ENCODE assay signal across 8 mouse cellular contexts in genomic region chr12:103532649-103533395, GRCm38 (mm10). TPM values are rescaled to one million over a fixed set of nuclear protein-coding genes. Genes with fewer than 3 reads are reported as not detected.
DNase-seq lines count a peak whose midpoint lies in the region; ATAC-seq lines count a peak whose summit lies in the region.

No protein-coding gene starts in this region.

- H3K4me1 ChIP-seq in erythroblast, embryonic 14.5 days (ENCODE audit: control insufficient read depth), result peaks cover 11% of the 10 kb centered on the region
- H3K4me1 ChIP-seq in embryonic facial prominence, embryonic 13.5 days, result peaks cover 6% of the 10 kb centered on the region; the same call in 1 of the 2 replicates
- peaks cover 2 to 6% of the 10 kb centered on the region in 2 experiments; a peak in 1 of 4 replicates for H3K4me1 ChIP-seq in heart, embryonic 14.5 days (ENCODE audit: control insufficient read depth in 2 of 2, insufficient read depth in 2 of 2, low read length in 2 of 2)
- H3K4me1 ChIP-seq in midbrain, embryonic 12.5 days, result peaks cover 8% of the 10 kb centered on the region

- no peak overlapping the region for H3K27ac ChIP-seq in embryonic facial prominence, embryonic 13.5 days
- H3K27ac ChIP-seq in heart, embryonic 14.5 days (replicated peaks in 1 of 2; ENCODE audit: control insufficient read depth in 1 of 2, insufficient read depth in 1 of 2, low read depth in 2 of 2, low read length in 2 of 2), result no peak overlapping the region
- peak overlapping the region; percentile 54 for H3K27ac ChIP-seq in midbrain, embryonic 12.5 days (replicated peaks)

- peak; percentile 35 for DNase-seq in ZHBTc4 (ENCODE audit: low read depth, low spot score)
- DNase-seq in kidney, postnatal 4 days, result peak; percentile 39 to 55
- peak; percentile 12 to 13 for DNase-seq in thymus, postnatal 36 days

- WGBS in embryonic facial prominence, embryonic 13.5 days, result under 1% methylated on average over 35 of the region's 44 CpGs
- WGBS in heart, embryonic 14.5 days, result 2% methylated on average over 35 of the region's 44 CpGs
- WGBS in midbrain, embryonic 12.5 days, result under 1% methylated on average over 44 of the region's 44 CpGs

- H3K4me2 ChIP-seq in embryonic facial prominence, embryonic 13.5 days, result peak overlapping the region; percentile 92
- H3K4me2 ChIP-seq in heart, embryonic 14.5 days (ENCODE audit: low read length), result peak overlapping the region; percentile 99
- peak overlapping the region; percentile 86 for H3K4me2 ChIP-seq in midbrain, embryonic 12.5 days (replicated peaks)

- H3K4me3 ChIP-seq in erythroblast, embryonic 14.5 days (replicated peaks), result peak overlapping the region; percentile 53
- H3K4me3 ChIP-seq in embryonic facial prominence, embryonic 13.5 days, result peak overlapping the region; percentile 71
- peak overlapping the region; percentile 65 to 68 for H3K4me3 ChIP-seq in heart, embryonic 14.5 days (ENCODE audit: control insufficient read depth in 1 of 2, insufficient read depth in 1 of 2, low read depth in 1 of 2, low read length in 2 of 2)
- peak overlapping the region; percentile 69 for H3K4me3 ChIP-seq in midbrain, embryonic 12.5 days

- ATAC-seq in erythroblast, adult 5-6 weeks (replicated peaks; ENCODE audit: low FRiP score, poor library complexity, severe bottlenecking), result no peak
- peak; percentile 44; the same call in 1 of the 2 replicates for ATAC-seq in embryonic facial prominence, embryonic 13.5 days (ENCODE audit: insufficient number of reproducible peaks, insufficient read depth, low FRiP score, low TSS enrichment, low read depth)
- ATAC-seq in heart, embryonic 14.5 days (ENCODE audit: insufficient number of reproducible peaks, insufficient read depth, low FRiP score, low read depth), result peak; percentile 27; the same call in 1 of the 2 replicates
- peak; percentile 74 for ATAC-seq in midbrain, embryonic 12.5 days (ENCODE audit: low FRiP score, low read depth)

- peak overlapping the region; percentile 82 for H3K9ac ChIP-seq in embryonic facial prominence, embryonic 13.5 days
- H3K9ac ChIP-seq in heart, embryonic 14.5 days (ENCODE audit: low read length), result peak overlapping the region; percentile 74
- peak overlapping the region; percentile 67 for H3K9ac ChIP-seq in midbrain, embryonic 12.5 days (replicated peaks)

- peaks cover 5% of the 10 kb centered on the region; the same call in 1 of the 2 replicates for H3K9me3 ChIP-seq in erythroblast, embryonic 14.5 days (ENCODE audit: control insufficient read depth, low read length)
- H3K9me3 ChIP-seq in embryonic facial prominence, embryonic 13.5 days, result no peaks in the 10 kb centered on the region
- no peaks in the 10 kb centered on the region for H3K9me3 ChIP-seq in heart, embryonic 14.5 days (ENCODE audit: control insufficient read depth, low read length)
- H3K9me3 ChIP-seq in midbrain, embryonic 12.5 days, result no peaks in the 10 kb centered on the region

- H3K27me3 ChIP-seq in erythroblast, embryonic 14.5 days (ENCODE audit: control insufficient read depth), result peaks cover 25% of the 10 kb centered on the region
- peaks cover 16% of the 10 kb centered on the region for H3K27me3 ChIP-seq in embryonic facial prominence, embryonic 13.5 days
- peaks cover 22% of the 10 kb centered on the region for H3K27me3 ChIP-seq in heart, embryonic 14.5 days (ENCODE audit: control insufficient read depth, insufficient read depth, low read length)
- H3K27me3 ChIP-seq in midbrain, embryonic 12.5 days, result peaks cover 18% of the 10 kb centered on the region; the same call in 1 of the 2 replicates

- H3K36me3 ChIP-seq in erythroblast, embryonic 14.5 days (ENCODE audit: control insufficient read depth), result no peaks in the 10 kb centered on the region
- H3K36me3 ChIP-seq in embryonic facial prominence, embryonic 13.5 days, result no peaks in the 10 kb centered on the region
- H3K36me3 ChIP-seq in heart, embryonic 14.5 days (ENCODE audit: control insufficient read depth, insufficient read depth, low read length), result no peaks in the 10 kb centered on the region
- H3K36me3 ChIP-seq in midbrain, embryonic 12.5 days, result no peaks in the 10 kb centered on the region

RNA-seq across cellular contexts. Expression of gene Ppp4r4, which starts 0.7 kb away (rescaled TPM):
- not detected in 2 replicates for polyA plus RNA-seq in erythroblast, embryonic 14.5 days (2012)
- total RNA-seq in erythroblast, adult 5-6 weeks (2015; ENCODE audit: low replicate concordance), result not detected in 2 replicates
- 0.42 TPM in 1 of 2 replicates, not detected in the other for total RNA-seq in erythroblast, adult 5-6 weeks (2017; ENCODE audit: low replicate concordance)
- 2.8 and 2.9 TPM in 2 replicates for polyA plus RNA-seq in embryonic facial prominence, embryonic 13.5 days (2015; fragmentation: Nextera tagmentation; extraction: Ambion mirVana)
- polyA plus RNA-seq in heart, embryonic 14.5 days (2014; fragmentation: Nextera tagmentation; extraction: Ambion mirVana), result 0.19 and 0.26 TPM in 2 replicates
- 2.9 and 3.2 TPM in 2 replicates for polyA plus RNA-seq in midbrain, embryonic 12.5 days (2016; fragmentation: Nextera tagmentation; extraction: Ambion mirVana)
